Mouse (Mus musculus) heart, postnatal 14 days (tissue): ENCODE measurements at regions not wholly inside any gene's neighbourhood (a gene's known extent, or its start where the extent isn't known, plus 50 kb on each side); places are given as distances from the start of the nearest gene placed in this dataset.

Experiments
- DNase-seq, 2 experiments: peaks; one replicate each; pipeline ENCODE4 v3.0.0; 2021 to 2022
- intact Hi-C: fragments of 180-260 bp; cut with DNase I; formaldehyde crosslinking; loops from one replicate; pipeline ENCODE4 v1.15.1; 2025

- DNase-seq: peak in 1 of 2 experiments; percentile 16
- intact Hi-C loops: no loop called here
Observed at GRCm38 (mm10) chr1:71864749-71865148, 211.7 kb upstream of the Fn1 start.

DNA sequence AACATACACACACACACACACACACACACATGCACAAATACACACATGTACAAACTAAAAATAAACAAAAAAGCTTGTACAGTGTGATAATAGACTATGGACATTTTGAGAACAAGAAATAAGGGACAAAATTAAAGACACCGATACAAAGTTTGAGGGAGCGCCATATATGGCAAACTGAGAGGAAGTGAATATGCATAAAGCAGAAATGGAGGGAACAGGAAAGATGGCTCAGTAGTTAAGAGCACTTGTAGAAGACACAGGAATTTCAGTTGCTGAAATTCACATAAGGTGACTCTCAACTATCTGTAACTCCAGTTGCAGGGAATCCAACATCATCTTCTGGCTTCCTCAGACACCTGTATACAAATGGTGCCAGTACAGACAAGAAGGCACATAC lies 200.2 kb upstream of the Fn1 start:
- DNase-seq: no peak
- intact Hi-C loops: no loop called here

DNA sequence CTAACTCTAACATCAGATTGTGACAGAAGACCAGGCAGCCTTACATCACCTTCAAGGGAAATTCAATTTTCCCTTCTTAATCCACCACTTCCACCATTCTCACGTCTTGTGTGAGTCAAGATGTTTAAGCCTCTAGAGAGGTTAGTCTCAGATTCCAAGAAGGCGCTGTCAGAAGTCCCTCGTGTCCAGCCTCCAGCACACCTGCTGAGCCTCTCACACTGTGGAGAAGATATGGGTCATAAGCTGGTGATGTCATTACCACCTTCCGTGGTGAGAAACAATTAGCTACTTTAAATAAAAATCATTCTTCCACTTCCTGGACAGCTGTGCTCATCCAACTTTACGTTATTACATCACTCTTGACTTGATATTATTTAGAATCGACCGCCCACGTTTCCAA lies 198.3 kb upstream of the Fn1 start:
- no peak for DNase-seq

DNA sequence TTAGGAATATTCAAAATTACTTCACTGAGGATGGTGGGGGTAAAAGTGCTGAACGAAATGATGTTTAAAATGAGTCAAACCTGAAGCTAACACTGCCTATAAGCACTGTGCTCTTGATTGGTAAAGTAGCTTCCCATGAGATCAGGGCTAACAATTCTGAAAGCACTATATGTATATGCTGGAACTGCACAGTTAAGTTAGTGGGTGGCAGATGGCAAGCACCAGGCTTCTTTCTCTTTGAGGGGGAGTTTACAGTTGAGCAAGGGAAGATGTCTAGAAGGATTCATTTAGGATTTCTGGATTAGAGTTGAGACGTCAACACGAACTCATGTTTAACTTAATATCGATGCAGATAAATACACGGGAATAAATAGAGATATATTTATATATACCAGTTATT lies 195.7 kb upstream of the Fn1 start:
- DNase-seq: no peak
- intact Hi-C loops: no loop called here

More for the DNA sequence above, 198.3 kb upstream of the Fn1 start:
- intact Hi-C loops: no loop called here

DNA sequence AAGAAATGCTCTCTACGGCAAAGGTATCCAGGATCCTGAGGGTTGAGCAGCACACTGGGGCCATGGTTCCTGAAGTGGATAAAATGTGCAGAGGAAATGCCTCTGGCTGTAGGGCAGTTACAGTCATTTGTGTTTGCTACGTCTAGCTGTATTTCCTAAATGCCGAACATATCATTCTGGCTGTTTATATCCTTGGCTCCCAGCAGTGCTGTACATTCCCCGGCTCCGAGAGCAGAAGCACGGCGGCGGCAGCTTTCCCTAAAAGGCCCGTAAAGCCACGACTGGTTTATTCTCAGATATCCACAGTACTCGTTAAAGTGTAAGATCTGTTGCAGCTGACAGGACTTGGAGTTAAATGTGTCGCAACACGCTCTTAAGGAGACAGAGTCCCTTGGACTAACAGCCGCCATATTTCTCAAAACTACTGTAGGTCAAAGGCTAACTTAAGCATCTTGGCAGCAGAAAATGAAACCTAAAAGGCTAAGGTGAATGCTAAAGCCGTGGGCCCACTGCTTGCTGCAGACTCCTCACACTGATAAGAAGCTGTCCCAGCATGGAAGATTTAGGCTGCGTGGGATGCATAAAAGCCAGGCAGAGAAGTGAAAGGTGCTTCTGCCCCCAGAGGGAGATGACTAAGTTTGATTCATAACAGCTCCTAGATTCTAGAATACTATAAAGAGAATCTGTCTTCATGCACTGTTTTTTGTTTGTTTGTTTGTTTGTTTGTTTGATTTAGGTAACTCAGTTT lies 192.1 kb upstream of the Fn1 start:
- DNase-seq: peak; percentile 9 to 10
- intact Hi-C loops: no loop called here

GRCm38 (mm10) chr1:71837764-71838163 lies 184.8 kb upstream of the Fn1 start:
- intact Hi-C loops: no loop called here
- no peak for DNase-seq

GRCm38 (mm10) chr1:71837039-71837648 lies 184.1 kb upstream of the Fn1 start:
- DNase-seq: no peak

DNA sequence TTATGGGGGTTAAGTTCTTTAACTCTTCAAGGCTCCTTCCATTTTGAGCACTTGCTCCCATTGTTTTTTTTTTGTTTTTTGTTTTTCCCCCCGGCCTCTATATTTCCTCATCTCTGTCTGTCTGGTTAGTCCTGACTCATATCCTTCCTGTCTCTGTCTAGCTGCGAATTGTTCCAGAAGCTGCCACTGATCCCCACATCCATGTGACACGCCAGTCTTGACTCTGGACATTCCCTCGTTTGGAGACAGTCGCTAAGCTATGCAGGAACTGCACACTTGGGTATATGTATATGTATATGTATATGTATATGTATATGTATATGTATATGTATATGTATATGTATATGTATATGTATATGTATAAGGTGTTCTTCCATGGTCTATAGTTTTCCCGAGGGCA lies 177.4 kb upstream of the Fn1 start:
- no peak for DNase-seq
- intact Hi-C loops: no loop called here

More at GRCm38 (mm10) chr1:71837039-71837648, 184.1 kb upstream of the Fn1 start:
- intact Hi-C loops: no loop called here

DNA sequence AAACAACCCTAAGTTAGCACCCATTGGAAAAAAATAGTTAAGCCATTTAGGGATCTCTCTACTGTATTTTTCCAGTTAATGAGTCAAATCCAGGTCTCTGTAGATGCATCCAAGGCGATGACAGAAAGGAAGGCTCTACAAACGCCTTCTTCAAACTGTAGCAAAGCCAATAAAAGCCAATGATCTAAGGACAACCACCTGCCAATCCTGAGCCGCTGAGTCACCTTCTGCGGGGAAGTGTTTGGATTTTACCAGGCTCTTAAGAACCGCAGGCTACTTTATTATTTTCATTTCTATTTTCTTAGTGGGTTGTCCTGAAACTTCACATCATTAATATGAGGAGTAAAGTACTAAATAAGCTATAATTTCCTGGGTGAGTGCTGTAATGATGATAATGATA lies 171.4 kb upstream of the Fn1 start:
- intact Hi-C loops: no loop called here
- no peak for DNase-seq

GRCm38 (mm10) chr1:71822123-71822522 lies 169.1 kb upstream of the Fn1 start:
- intact Hi-C loops: no loop called here
- DNase-seq: no peak

DNA sequence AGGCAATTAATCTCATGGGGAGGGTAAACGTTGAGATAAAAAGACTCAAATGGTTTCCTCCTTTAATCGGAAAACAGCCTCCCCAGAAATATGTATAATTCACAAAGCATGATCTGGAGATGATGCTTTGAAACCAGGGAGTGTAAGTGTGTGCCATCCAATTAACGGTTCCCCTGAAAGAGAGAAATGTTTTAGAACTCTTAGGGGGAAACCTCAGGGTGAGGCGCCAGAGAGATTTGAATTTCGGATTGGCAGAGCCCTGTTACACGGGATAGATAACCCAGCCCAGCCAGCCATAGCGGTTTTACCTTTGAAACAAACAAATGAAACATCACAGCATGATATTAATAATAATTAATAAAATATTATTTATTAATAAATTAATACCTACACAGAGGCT lies 168.1 kb upstream of the Fn1 start:
- intact Hi-C loops: no loop called here
- DNase-seq: no peak

DNA sequence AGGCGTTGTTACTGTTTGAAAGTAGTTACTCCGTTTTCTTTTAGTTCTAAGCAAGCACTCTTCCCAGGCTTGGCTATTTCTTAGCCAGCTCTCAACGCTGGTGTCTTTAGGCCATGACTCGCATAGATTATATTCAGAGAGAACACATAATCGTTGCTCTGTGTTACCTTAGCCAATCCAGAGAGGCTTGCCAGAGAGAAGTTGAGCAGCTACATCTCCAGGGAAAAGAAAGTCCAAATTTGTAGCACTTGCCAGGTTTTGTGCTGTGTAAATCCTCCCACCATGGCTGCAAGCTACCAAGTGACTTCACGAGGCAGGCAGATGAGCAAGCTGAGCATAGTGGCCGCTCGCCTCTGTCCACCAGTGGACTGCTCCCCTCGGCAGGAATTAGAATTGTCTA lies 163.3 kb upstream of the Fn1 start:
- intact Hi-C loops: no loop called here
- peak in 1 of 2 experiments; percentile 12 for DNase-seq

- DNase-seq: no peak
- intact Hi-C loops: no loop called here
Observed at GRCm38 (mm10) chr1:71814141-71814540, 161.1 kb upstream of the Fn1 start.

DNA sequence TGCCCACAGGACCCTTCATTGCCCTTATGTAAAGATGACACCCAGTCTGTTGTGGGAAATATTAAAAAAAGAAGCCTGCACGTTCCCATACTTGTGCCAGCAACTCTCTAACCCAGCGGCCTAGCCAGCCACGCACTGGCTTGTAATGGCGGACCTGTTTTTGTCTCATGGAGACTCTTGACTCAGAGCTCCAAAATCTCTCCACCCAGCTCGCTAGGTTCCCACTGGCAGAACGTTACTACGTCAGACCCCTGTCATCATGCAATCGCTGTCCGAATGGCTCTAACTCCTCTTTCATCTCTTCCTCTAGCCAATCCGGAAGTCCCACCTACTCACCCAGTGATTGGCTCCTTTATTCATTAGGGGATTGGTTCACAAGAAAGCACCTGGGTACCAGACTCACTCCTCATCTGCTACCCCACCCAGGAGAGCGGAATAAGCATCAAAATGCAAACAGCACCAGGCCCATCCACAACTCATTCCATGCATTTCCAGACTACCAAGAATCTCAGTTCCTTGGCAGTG lies 159.2 kb upstream of the Fn1 start:
- DNase-seq: no peak
- intact Hi-C loops: no loop called here

DNA sequence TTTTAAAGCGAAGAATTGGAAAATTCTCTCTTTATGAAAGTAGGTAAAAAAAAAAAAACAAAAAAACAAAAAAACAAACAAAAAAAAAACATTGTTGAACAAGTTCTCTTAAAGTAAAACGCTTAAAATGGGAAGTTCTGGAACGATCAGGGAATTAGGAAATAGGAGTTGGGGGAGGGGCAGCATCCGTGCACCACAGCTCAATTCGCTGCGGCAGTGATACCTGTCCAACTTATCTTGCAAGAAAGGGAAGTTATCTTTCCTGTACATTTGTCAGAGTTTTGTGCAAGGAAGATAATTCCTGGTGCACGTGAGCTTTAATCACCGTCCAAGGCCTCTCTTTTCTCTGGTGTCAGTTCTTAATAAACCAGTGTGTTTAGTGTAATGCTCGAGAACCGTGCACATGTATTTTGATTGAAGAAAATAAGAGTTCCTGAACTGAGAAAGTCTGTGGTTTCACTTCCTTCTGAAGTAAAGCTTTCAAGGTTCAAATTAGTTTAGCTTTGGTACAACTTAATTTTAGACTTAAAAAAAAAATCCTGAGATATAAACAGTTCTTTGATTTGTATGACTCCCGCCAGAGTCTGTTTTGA lies 158.3 kb upstream of the Fn1 start:
- DNase-seq: no peak
- intact Hi-C loops: no loop called here

DNA sequence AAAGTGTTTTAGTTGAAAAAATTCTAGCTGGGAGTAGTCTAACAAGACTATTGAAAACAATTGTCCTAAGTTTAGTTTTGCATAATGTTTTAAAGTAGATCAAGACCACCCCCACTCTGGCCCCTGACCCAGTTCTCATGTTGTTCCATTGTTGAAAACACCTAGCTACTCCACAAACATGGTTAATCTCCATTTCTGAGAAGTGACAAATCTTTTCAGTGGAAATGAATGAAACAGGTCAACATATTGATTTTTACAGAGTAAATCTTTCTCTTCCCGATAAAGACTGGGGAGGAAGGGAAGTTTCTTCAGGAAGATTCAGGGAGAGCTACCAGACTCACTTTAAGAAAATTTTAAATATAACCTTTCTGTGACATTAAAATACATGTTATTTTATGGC lies 155.0 kb upstream of the Fn1 start:
- intact Hi-C loops: no loop called here
- no peak for DNase-seq

GRCm38 (mm10) chr1:71807586-71807985 lies 154.6 kb upstream of the Fn1 start:
- intact Hi-C loops: no loop called here
- DNase-seq: peak; percentile 7 to 15

GRCm38 (mm10) chr1:71801283-71802066 lies 148.5 kb upstream of the Fn1 start:
- DNase-seq: no peak
- intact Hi-C loops: no loop called here

- no peak for DNase-seq
- intact Hi-C loops: no loop called here
Observed at GRCm38 (mm10) chr1:71800581-71800980, 147.6 kb upstream of the Fn1 start.

GRCm38 (mm10) chr1:71798636-71799035 lies 145.6 kb upstream of the Fn1 start:
- intact Hi-C loops: no loop called here
- no peak for DNase-seq

GRCm38 (mm10) chr1:71788408-71788807 lies 135.4 kb upstream of the Fn1 start:
- no peak for DNase-seq
- intact Hi-C loops: no loop called here
